Mouse (Mus musculus) megakaryocyte, embryonic 14.5 days (primary cell): ENCODE data around the gene Sacm1l. TPM values are rescaled to one million over a fixed set of nuclear protein-coding genes. Genes with fewer than 3 reads are reported as not detected.

Source experiments
- H3K27me3 ChIP-seq: replicated peaks from 2 replicates; pipeline ENCODE3; 2012; ENCODE audit warnings: inconsistent platforms
- H3K36me3 ChIP-seq: replicated peaks from 2 replicates; pipeline ENCODE3; 2012; ENCODE audit warnings: low read length, inconsistent platforms, mixed read lengths
- H3K4me1 ChIP-seq: 2 replicates; pipeline ENCODE4 v1.6.1; 2012; ENCODE audit warnings: inconsistent platforms
- H3K4me3 ChIP-seq: replicated peaks from 2 replicates; pipeline ENCODE3; 2012; ENCODE audit warnings: moderate library complexity, mild to moderate bottlenecking, inconsistent platforms
- H3K9me3 ChIP-seq: 2 replicates; pipeline ENCODE4 v1.6.1; 2012; ENCODE audit warnings: inconsistent platforms
- FLI1 ChIP-seq: IDR thresholded peaks from 2 replicates; pipeline ENCODE4 v1.6.1; 2012; ENCODE audit warnings: low read length, inconsistent platforms, mixed read lengths
- GATA1 ChIP-seq: IDR thresholded peaks from 3 replicates; pipeline ENCODE4 v1.6.1; 2012; ENCODE audit warnings: mixed read lengths, low read length, inconsistent platforms, borderline replicate concordance
- polyA plus RNA-seq: library from polyadenylated mRNA; stranded (reverse); fragments of >175 nt; gene quantifications from 2 replicates; pipeline ENCODE4 v1.2.3, GENCODE M21; 2012; ENCODE audit warnings: low replicate concordance; ENCODE audit not compliant: insufficient read depth

The Sacm1l gene
- polyA plus RNA-seq, 1 experiment = 1.2 TPM

DNA sequence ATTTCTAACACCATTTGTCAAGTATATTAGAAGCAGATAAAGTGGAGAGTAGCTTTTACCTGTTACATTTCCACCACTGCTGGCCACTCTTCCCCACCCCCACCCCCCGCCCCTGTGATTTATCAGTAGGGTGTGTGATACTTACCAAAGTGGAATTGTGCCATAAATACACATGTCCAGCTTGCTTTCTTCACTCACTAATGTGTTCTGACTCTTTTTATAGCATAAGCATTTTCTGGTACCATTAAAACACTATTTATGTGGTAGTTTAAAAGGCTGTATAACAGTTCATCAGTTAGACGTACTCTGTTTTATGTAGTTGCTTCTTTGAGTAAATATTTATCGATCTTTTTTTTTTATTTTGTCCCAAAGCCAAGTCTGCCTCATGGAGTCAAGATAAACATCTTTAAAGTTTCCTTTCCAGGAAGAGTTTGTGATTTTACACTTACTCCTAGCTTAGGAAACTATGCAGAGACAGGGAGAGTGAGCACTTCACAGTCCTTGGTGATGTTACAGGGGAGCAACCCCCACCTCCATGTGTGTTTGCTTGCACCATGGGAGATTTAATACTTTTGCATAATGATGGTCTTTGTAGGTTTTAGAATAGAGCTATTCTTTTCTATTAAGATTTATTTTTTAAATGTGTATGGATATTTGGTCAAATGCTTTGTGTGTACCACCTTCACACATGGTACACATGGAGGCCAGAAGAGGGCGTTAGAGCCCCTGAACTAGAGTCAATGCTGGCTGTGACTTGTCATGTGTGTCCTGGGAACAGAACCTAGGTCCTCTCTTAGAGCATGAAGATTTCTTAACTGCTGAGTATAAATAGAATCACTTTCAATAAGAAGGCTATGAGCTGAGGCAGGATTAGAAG, 23.1 kb upstream of the Sacm1l start:
- peaks cover 63% of the 10 kb centered on the region for H3K36me3 ChIP-seq

DNA sequence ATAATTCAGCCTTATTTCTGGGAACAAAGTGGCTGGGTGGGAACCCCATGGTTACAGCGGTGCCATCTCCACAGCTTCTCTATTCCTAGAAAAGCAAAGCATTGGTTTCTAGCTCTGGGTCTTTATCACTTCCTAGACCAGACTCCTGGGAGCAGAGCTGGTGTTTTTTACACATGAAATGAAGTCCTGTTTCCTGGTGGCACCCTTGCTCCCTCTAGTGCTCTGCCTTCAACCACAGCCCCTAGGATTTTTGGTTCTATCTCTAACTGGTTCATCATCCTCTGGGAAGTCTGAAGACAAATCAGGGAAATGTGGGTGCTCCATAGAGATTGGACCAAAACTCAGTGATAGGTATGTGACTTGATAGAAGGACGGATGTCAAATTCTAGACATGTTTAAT, 22.2 kb upstream of the Sacm1l start:
- H3K9me3 ChIP-seq = no peaks in the 10 kb centered on the region
- no peaks in the 10 kb centered on the region for H3K27me3 ChIP-seq
- peaks cover 47% of the 10 kb centered on the region for H3K4me1 ChIP-seq
- H3K4me3 ChIP-seq = no peak overlapping the region
- TF ChIP-seq FLI1 = no peak
- TF ChIP-seq GATA1 = no peak
- peaks cover 64% of the 10 kb centered on the region for H3K36me3 ChIP-seq

More for the DNA sequence above, 23.1 kb upstream of the Sacm1l start:
- H3K27me3 ChIP-seq = no peaks in the 10 kb centered on the region
- TF ChIP-seq GATA1 (no peak), FLI1 (no peak)
- H3K9me3 ChIP-seq = no peaks in the 10 kb centered on the region
- peaks cover 47% of the 10 kb centered on the region for H3K4me1 ChIP-seq
- no peak overlapping the region for H3K4me3 ChIP-seq

DNA sequence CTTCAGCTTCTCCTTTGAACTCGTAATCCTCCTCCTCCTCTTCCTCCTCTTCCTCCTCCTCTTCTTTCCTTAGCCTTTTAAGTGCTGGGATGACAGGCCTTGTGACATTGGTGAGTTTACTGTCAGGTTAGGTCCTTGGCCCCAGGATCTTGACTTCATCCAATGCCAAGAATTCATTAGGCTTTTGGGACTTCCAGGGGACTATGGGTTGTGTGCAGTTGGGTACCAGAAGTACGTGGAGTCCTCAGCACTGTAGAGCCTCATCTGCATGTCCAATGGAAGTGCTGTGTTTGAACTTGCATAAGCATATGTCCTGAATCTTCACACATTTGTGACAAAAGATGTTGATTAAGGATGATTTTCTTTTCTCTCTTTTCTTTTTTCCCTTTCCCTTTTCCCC, 20.6 kb upstream of the Sacm1l start:
- H3K9me3 ChIP-seq = no peaks in the 10 kb centered on the region
- H3K4me1 ChIP-seq = peaks cover 39% of the 10 kb centered on the region
- H3K36me3 ChIP-seq = peaks cover 62% of the 10 kb centered on the region
- H3K27me3 ChIP-seq = no peaks in the 10 kb centered on the region
- TF ChIP-seq GATA1 = no peak
- TF ChIP-seq FLI1 = no peak
- no peak overlapping the region for H3K4me3 ChIP-seq

DNA sequence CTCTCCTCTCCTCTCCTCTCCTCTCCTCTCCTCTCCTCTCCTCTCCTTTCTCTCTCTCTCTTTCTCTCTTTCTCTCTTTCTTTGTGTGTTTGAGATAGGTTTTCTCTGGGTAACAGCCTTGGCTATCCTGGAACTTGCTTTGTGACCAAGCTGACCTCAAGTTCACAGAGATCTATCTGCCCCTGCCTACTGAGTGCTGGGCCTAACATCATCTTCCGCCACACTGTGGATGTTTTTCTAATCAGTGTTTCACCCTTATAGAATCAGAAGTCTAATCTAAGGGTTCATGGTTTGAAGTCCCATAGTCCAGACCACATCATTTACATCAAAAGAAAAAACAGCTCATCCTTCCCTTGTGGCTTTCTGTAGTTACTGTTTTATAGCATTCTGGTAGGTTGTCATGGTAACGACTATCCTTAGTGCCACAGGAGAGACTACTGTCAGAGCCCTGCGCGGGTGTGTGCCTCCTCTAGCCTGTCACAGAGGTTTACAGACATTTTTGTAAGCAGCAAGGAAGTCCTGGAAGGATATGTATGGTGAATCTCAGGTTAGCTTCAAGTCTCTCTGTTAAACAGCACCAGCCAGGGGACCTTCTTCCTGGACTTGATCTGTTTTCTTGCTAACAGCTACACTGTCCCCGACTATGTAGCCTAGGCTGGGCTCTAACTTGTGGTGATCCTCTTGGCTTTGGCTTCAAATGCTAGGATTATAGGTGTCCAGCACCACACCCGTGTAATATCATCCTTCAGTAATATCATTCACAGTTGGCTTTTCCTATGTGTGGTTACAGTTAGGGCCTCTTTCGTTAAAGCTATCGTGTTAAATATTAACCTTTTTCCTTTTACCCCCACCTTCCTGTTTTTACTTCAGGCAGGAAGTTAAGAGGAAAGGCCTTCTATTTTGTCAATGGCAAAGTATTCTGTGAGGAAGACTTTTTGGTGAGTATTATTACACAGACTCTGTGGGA, 19.6 kb upstream of the Sacm1l start:
- TF ChIP-seq GATA1 (no peak), FLI1 (no peak)
- Histone ChIP-seq H3K4me3 (no peak overlapping the region), H3K4me1 (peaks cover 36% of the 10 kb centered on the region), H3K9me3 (no peaks in the 10 kb centered on the region), H3K27me3 (no peaks in the 10 kb centered on the region), H3K36me3 (peaks cover 60% of the 10 kb centered on the region)

DNA sequence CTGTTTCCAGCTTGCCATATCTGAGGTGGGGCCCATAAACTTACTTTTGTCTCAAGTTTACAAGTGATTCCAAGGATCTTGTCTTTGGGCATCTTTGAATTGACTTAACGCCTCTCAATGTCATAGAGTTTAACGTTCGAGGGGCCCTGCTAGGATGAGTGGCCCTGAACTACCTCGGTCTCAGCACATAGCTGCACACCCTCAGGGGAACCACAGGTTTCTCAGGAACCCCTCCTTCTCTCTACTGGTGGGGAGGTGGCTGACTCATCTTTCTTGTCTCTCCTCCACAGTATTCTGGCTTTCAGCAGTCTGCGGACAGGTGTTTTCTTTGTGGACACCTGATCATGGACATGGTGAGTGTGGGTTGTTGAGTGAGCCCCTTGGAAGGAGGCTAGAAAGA, 18.6 kb upstream of the Sacm1l start:
- TF ChIP-seq FLI1 (no peak), GATA1 (no peak)
- no peaks in the 10 kb centered on the region for H3K9me3 ChIP-seq

DNA sequence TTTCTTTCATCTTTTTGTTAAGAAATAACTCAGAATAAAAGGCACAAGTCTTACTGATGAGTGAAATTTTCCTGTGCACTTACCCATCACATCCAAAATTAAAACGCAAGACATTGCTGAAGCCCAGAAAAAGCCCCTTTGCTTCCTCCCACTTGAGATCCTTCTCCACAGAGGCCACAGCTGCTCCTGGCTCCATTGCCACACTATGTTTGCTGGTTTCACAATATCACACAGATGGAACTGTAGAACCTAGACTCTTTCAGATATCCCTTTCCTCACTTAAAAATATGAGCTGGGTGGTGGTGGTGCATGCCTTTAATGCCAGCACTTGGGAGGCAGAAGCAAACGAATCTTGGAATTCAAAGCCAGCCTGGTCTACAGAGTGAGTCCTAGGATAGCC, 17.1 kb upstream of the Sacm1l start:
- no peak overlapping the region for H3K4me3 ChIP-seq
- H3K36me3 ChIP-seq = peaks cover 70% of the 10 kb centered on the region
- H3K9me3 ChIP-seq = no peaks in the 10 kb centered on the region
- peaks cover 45% of the 10 kb centered on the region for H3K4me1 ChIP-seq
- TF ChIP-seq FLI1 (no peak), GATA1 (no peak)
- no peaks in the 10 kb centered on the region for H3K27me3 ChIP-seq

More for the DNA sequence above, 18.6 kb upstream of the Sacm1l start:
- peaks cover 54% of the 10 kb centered on the region for H3K36me3 ChIP-seq
- H3K4me1 ChIP-seq = peaks cover 40% of the 10 kb centered on the region
- H3K27me3 ChIP-seq = no peaks in the 10 kb centered on the region
- no peak overlapping the region for H3K4me3 ChIP-seq

DNA sequence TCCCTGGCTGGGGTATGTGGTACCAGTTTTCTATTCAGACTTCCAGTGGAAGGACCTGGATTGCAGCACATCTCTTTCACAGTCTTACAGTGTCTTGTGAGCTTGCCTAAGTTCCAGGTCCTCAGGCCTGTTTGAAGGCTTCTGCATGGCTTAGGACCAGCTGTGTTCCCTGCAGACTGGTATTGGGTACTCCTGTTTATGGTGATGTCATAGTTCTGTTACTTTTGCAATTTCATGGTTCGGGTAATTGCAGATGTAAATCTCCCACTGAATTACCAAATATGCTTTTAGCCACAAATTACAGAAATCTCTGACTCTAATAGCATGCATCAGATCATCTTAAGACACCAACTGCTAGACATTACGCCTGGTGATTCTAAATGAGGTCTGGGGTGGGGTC, 14.5 kb upstream of the Sacm1l start:
- TF ChIP-seq FLI1 (no peak), GATA1 (no peak)
- Histone ChIP-seq H3K9me3 (no peaks in the 10 kb centered on the region), H3K27me3 (no peaks in the 10 kb centered on the region), H3K4me1 (peaks cover 58% of the 10 kb centered on the region), H3K4me3 (no peak overlapping the region), H3K36me3 (peaks cover 88% of the 10 kb centered on the region)

DNA sequence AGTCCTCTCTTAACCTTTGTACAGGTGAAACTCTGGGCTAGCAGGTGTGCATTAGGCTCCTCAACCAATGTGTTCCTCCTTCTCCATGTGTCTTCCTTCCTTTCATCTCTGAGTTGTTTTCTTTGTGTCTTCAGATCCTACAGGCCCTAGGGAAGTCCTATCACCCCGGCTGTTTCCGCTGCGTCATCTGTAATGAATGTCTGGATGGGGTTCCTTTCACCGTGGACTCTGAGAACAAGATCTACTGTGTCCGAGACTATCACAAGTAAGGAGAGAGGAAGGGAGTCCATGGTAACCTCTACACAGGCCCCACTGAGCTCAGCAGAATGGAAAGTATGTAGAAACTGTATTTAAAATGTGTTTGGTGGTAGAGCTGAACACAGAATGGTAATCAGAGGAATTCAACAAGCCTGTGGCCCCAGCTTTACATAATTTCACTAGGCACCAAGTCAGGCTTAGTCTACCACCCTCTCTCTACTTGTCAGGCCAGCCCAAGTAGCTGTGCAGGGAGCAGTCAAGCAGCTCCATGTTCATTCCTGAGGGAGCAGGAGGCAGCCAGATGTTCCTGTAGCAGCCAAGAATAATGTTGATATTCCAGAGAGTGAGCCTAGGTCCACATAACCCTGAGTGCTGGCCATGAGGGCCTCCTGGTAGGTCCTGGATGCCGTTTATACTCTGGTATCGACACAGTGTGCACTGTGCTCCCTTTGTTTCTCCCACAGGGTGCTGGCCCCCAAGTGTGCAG, 12.7 kb upstream of the Sacm1l start:
- H3K4me3 ChIP-seq = no peak overlapping the region
- peaks cover 68% of the 10 kb centered on the region for H3K4me1 ChIP-seq
- peaks cover 85% of the 10 kb centered on the region for H3K36me3 ChIP-seq
- no peak for TF ChIP-seq GATA1
- TF ChIP-seq FLI1 = no peak
- H3K9me3 ChIP-seq = no peaks in the 10 kb centered on the region
- H3K27me3 ChIP-seq = no peaks in the 10 kb centered on the region
